Mouse (Mus musculus) heart, embryonic 10.5 days (tissue): Measurements from ENCODE around the gene Slc17a9. TPM values are rescaled to one million over a fixed set of nuclear protein-coding genes. Genes with fewer than 3 reads are reported as not detected.

Experiments
- DNase-seq: peaks from one replicate; pipeline ENCODE4 v3.0.0-alpha.2; 2017; ENCODE audit warnings: low spot score
- H3K27ac ChIP-seq: fragments of 300-500 bp; sonication (generic); 2 replicates; pipeline ENCODE4 v1.5.1; 2016; ENCODE audit warnings: mild to moderate bottlenecking
- H3K27me3 ChIP-seq: fragments of 300-500 bp; sonication (generic); 2 replicates; pipeline ENCODE4 v1.6.1; 2016; ENCODE audit warnings: mild to moderate bottlenecking; ENCODE audit not compliant: poor library complexity, insufficient read depth, severe bottlenecking
- H3K36me3 ChIP-seq: fragments of 300-500 bp; sonication (generic); 2 replicates; pipeline ENCODE4 v1.6.1; 2016; ENCODE audit warnings: mild to moderate bottlenecking, moderate library complexity
- H3K4me1 ChIP-seq: fragments of 300-500 bp; sonication (generic); 2 replicates; pipeline ENCODE4 v1.6.1; 2016; ENCODE audit warnings: mild to moderate bottlenecking
- H3K4me3 ChIP-seq: fragments of 300-500 bp; sonication (generic); 2 replicates; pipeline ENCODE4 v1.5.1; 2016; ENCODE audit warnings: mild to moderate bottlenecking, moderate library complexity
- H3K9me3 ChIP-seq: fragments of 300-500 bp; sonication (generic); 2 replicates; pipeline ENCODE4 v1.6.1; 2016; ENCODE audit warnings: mild to moderate bottlenecking, moderate library complexity
- whole genome bisulfite sequencing: fragments of 180-500 bp; shearing (Covaris S2); methylation state at CpG from one replicate; pipeline ENCODE4 v1.1.7; 2016; 5-methylcytosine and 5-hydroxymethylcytosine counted together
- polyA plus RNA-seq: library from polyadenylated mRNA; unstranded; fragments of >200 nt; fragmentation: Nextera tagmentation; extraction: Ambion mirVana; gene quantifications from 2 replicates; pipeline ENCODE4 v1.2.1, GENCODE M21; 2016

Slc17a9 gene
- polyA plus RNA-seq: 0.94 and 1.2 TPM in 2 replicates

- Histone ChIP-seq H3K27me3 (0 out of 2 replicates have a peak, but pooled peaks cover 5% of the 10 kb centered on the region), H3K27ac (peak within 1 kb of the TSS; percentile 44; the same call in 1 of the 2 replicates), H3K9me3 (no peaks in the 10 kb centered on the region), H3K4me3 (peak within 1 kb of the TSS; percentile 47), H3K4me1 (peaks cover 21% of the 10 kb centered on the region), H3K36me3 (peaks cover 43% of the 10 kb centered on the region)
- WGBS: 4% methylated on average over 18 of the region's 18 CpGs
- DNase-seq: no peak
Measured at GRCm38 (mm10) chr2:180724585-180725413, at the start of gene Slc17a9. Gene Slc17a9 (plus strand): TSS chr2:180725263.

GRCm38 (mm10) chr2:180676706-180677105 is 48.4 kb upstream of the Slc17a9 start:
- no peak overlapping the region for H3K4me3 ChIP-seq
- no peaks in the 10 kb centered on the region for H3K27me3 ChIP-seq
- no peak for DNase-seq
- 88% methylated on average over 2 of the region's 2 CpGs for WGBS
- no peaks in the 10 kb centered on the region for H3K9me3 ChIP-seq
- peaks cover 54% of the 10 kb centered on the region for H3K36me3 ChIP-seq
- no peak overlapping the region for H3K27ac ChIP-seq
- H3K4me1 ChIP-seq: no peaks in the 10 kb centered on the region

- DNase-seq: no peak
- H3K9me3 ChIP-seq: no peaks in the 10 kb centered on the region
- no peak overlapping the region for H3K4me3 ChIP-seq
- no peaks in the 10 kb centered on the region for H3K27me3 ChIP-seq
- H3K27ac ChIP-seq: no peak overlapping the region
- WGBS: 28% methylated on average over 4 of the region's 4 CpGs
- H3K36me3 ChIP-seq: peaks cover 54% of the 10 kb centered on the region
- no peaks in the 10 kb centered on the region for H3K4me1 ChIP-seq
Measured at GRCm38 (mm10) chr2:180678609-180679140, 46.4 kb upstream of the Slc17a9 start.

- no peak overlapping the region for H3K4me3 ChIP-seq
- H3K9me3 ChIP-seq: no peaks in the 10 kb centered on the region
- no peaks in the 10 kb centered on the region for H3K27me3 ChIP-seq
- DNase-seq: no peak
- H3K36me3 ChIP-seq: peaks cover 65% of the 10 kb centered on the region
- no peak overlapping the region for H3K27ac ChIP-seq
- no peaks in the 10 kb centered on the region for H3K4me1 ChIP-seq
- WGBS: 73% methylated on average over 2 of the region's 2 CpGs
Measured at GRCm38 (mm10) chr2:180681225-180681624, 43.8 kb upstream of the Slc17a9 start.

- DNase-seq: no peak
- no peak overlapping the region for H3K27ac ChIP-seq
- no peaks in the 10 kb centered on the region for H3K4me1 ChIP-seq
- WGBS: 76% methylated on average over 2 of the region's 2 CpGs
- H3K36me3 ChIP-seq: peaks cover 88% of the 10 kb centered on the region
- H3K9me3 ChIP-seq: no peaks in the 10 kb centered on the region
- no peak overlapping the region for H3K4me3 ChIP-seq
- no peaks in the 10 kb centered on the region for H3K27me3 ChIP-seq
Measured at GRCm38 (mm10) chr2:180683524-180683923, 41.5 kb upstream of the Slc17a9 start.

- H3K27me3 ChIP-seq: no peaks in the 10 kb centered on the region
- 79% methylated on average over 4 of the region's 4 CpGs for WGBS
- DNase-seq: no peak
- no peaks in the 10 kb centered on the region for H3K9me3 ChIP-seq
- H3K4me3 ChIP-seq: no peak overlapping the region
- peaks cover 93% of the 10 kb centered on the region for H3K36me3 ChIP-seq
- no peaks in the 10 kb centered on the region for H3K4me1 ChIP-seq
- H3K27ac ChIP-seq: no peak overlapping the region
Measured at GRCm38 (mm10) chr2:180684031-180684430, 41.0 kb upstream of the Slc17a9 start.

- H3K36me3 ChIP-seq: peaks cover 62% of the 10 kb centered on the region
- H3K27ac ChIP-seq: no peak overlapping the region
- no peak overlapping the region for H3K4me3 ChIP-seq
- no peaks in the 10 kb centered on the region for H3K27me3 ChIP-seq
- peaks cover 8% of the 10 kb centered on the region; the same call in 1 of the 2 replicates for H3K4me1 ChIP-seq
- 89% methylated on average over 5 of the region's 5 CpGs for WGBS
- no peaks in the 10 kb centered on the region for H3K9me3 ChIP-seq
- no peak for DNase-seq
Measured at GRCm38 (mm10) chr2:180689841-180690240, 35.2 kb upstream of the Slc17a9 start.

GRCm38 (mm10) chr2:180692630-180693029 is 32.4 kb upstream of the Slc17a9 start:
- H3K9me3 ChIP-seq: no peaks in the 10 kb centered on the region
- H3K27me3 ChIP-seq: no peaks in the 10 kb centered on the region
- DNase-seq: no peak
- H3K36me3 ChIP-seq: peaks cover 35% of the 10 kb centered on the region
- 0 out of 2 replicates have a peak overlapping the region, but pooled peaks have one; percentile 7 for H3K27ac ChIP-seq
- H3K4me3 ChIP-seq: 0 out of 2 replicates have a peak overlapping the region, but pooled peaks have one; percentile 1
- WGBS: 5% methylated on average over 1 of the region's 1 CpGs
- H3K4me1 ChIP-seq: peaks cover 8% of the 10 kb centered on the region; the same call in 1 of the 2 replicates

- no peaks in the 10 kb centered on the region for H3K9me3 ChIP-seq
- no peak overlapping the region for H3K27ac ChIP-seq
- peaks cover 9% of the 10 kb centered on the region for H3K36me3 ChIP-seq
- no peaks in the 10 kb centered on the region for H3K27me3 ChIP-seq
- WGBS: 84% methylated on average over 2 of the region's 2 CpGs
- DNase-seq: no peak
- H3K4me3 ChIP-seq: no peak overlapping the region
- peaks cover 17% of the 10 kb centered on the region for H3K4me1 ChIP-seq
Measured at GRCm38 (mm10) chr2:180695176-180695575, 29.9 kb upstream of the Slc17a9 start.

- Histone ChIP-seq H3K4me3 (peak overlapping the region; percentile 91), H3K36me3 (0 out of 2 replicates have a peak, but pooled peaks cover 1% of the 10 kb centered on the region), H3K9me3 (no peaks in the 10 kb centered on the region), H3K27me3 (no peaks in the 10 kb centered on the region), H3K27ac (peak overlapping the region; percentile 99; the same call in 1 of the 2 replicates), H3K4me1 (peaks cover 29% of the 10 kb centered on the region)
- WGBS: 76% methylated on average over 5 of the region's 5 CpGs
- no peak for DNase-seq
Measured at GRCm38 (mm10) chr2:180700457-180700856, 24.6 kb upstream of the Slc17a9 start.

GRCm38 (mm10) chr2:180701053-180701766 is 23.9 kb upstream of the Slc17a9 start:
- peak; percentile 80 for DNase-seq
- Histone ChIP-seq H3K9me3 (no peaks in the 10 kb centered on the region), H3K27ac (peak overlapping the region; percentile 99), H3K36me3 (0 out of 2 replicates have a peak, but pooled peaks cover 6% of the 10 kb centered on the region), H3K4me3 (peak overlapping the region; percentile 91), H3K27me3 (no peaks in the 10 kb centered on the region), H3K4me1 (peaks cover 29% of the 10 kb centered on the region)
- WGBS: 5% methylated on average over 26 of the region's 26 CpGs

- H3K27me3 ChIP-seq: no peaks in the 10 kb centered on the region
- 0 out of 2 replicates have a peak, but pooled peaks cover 6% of the 10 kb centered on the region for H3K36me3 ChIP-seq
- DNase-seq: peak; percentile 97
- peaks cover 29% of the 10 kb centered on the region for H3K4me1 ChIP-seq
- H3K4me3 ChIP-seq: peak overlapping the region; percentile 91
- H3K9me3 ChIP-seq: no peaks in the 10 kb centered on the region
- WGBS: under 1% methylated on average over 66 of the region's 66 CpGs
- peak overlapping the region; percentile 99 for H3K27ac ChIP-seq
Measured at GRCm38 (mm10) chr2:180701767-180702621, 23.1 kb upstream of the Slc17a9 start.
